In the genomic region with DNA sequence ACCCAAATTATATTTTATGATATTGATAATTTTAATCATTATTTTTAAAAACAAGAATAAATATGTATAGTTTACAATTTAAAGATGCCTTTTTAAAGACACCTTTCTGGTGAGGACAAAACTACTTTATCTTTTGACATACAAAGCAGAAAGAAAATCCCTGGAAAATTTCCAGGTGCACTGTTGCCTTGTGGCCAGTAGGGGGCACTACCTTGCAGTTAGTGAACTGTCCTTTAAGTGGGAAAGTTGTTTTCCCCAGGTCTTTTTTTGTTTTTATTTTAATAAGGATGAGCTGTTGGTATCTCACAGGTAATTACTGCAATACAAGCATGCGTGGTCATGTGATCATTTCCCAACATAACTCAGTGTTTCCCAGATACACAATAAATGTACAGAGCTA, we compare ENCODE assay signal across 13 mouse cellular contexts. TPM values are rescaled to one million over a fixed set of nuclear protein-coding genes. Genes with fewer than 3 reads are reported as not detected.
A peak's percentile ranks its signal among the peaks of the same experiment; 100 is the strongest.
DNase-seq lines count a peak whose midpoint lies in the region.
"Had no signal": no experiment of that assay in that cellular context is flagged by ENCODE, and none has a peak within 500 bp of the region (broad histone marks: within the 10 kb centered on the region; RNA-seq: fewer than 3 reads in every experiment).

No protein-coding gene starts in this region.

- H3K27ac ChIP-seq in limb, embryonic 10.5 days, result no peak overlapping the region
- H3K27ac ChIP-seq: limb, embryonic 12.5 days had no signal

- H3K4me3 ChIP-seq in limb, embryonic 10.5 days, result no peak overlapping the region
- H3K4me3 ChIP-seq: limb, embryonic 12.5 days; megakaryocyte, embryonic 14.5 days had no signal

- H3K36me3 ChIP-seq in limb, embryonic 10.5 days, result no peaks in the 10 kb centered on the region

- H3K9me3 ChIP-seq in limb, embryonic 10.5 days (replicated peaks), result no peaks in the 10 kb centered on the region

- DNase-seq in embryo, embryonic 10.5 days (ENCODE audit: low spot score), result peak; percentile 33
- no peak for DNase-seq in embryo, embryonic 9.5 days (ENCODE audit: extremely low spot score)
- DNase-seq in kidney, adult 9 months, result peak; percentile 60
- DNase-seq in kidney, adult 18-20 months, result no peak
- DNase-seq in 416B (ENCODE audit: low read depth), result peak; percentile 13
- peak; percentile 40 for DNase-seq in ZHBTc4 (ENCODE audit: low read depth, low spot score)
- DNase-seq in limb, embryonic 10.5 days (ENCODE audit: low spot score), result no peak
- DNase-seq in ovary, postnatal 36 days (ENCODE audit: low spot score), result no peak
- DNase-seq: cerebellum, postnatal 36 days; kidney, postnatal 25 days; right cerebral cortex, postnatal 14 days had no signal

- peaks cover 4% of the 10 kb centered on the region; the same call in 1 of the 2 replicates for H3K4me1 ChIP-seq in limb, embryonic 10.5 days
- H3K4me1 ChIP-seq: limb, embryonic 12.5 days had no signal

- WGBS in limb, embryonic 10.5 days, result 95% methylated on average over 1 of the region's 1 CpGs

- H3K27me3 ChIP-seq in limb, embryonic 10.5 days (ENCODE audit: low read depth, poor library complexity, severe bottlenecking), result no peaks in the 10 kb centered on the region
- H3K27me3 ChIP-seq: limb, embryonic 12.5 days had no signal

RNA-seq across cellular contexts. Expression of gene Rfxap, which starts 11.8 kb away (rescaled TPM):
- polyA plus RNA-seq in limb, embryonic 10.5 days (2016; fragmentation: Nextera tagmentation; extraction: Ambion mirVana), result 35.0 and 35.4 TPM in 2 replicates

RNA-seq across cellular contexts. Expression of gene Smad9, which starts 40.4 kb away (rescaled TPM):
- 0.23 and 0.26 TPM in 2 replicates for polyA plus RNA-seq in limb, embryonic 10.5 days (2016; fragmentation: Nextera tagmentation; extraction: Ambion mirVana)

Comparison
In these comparisons a context has a peak if more than half of its experiments do, and no peak if none do; other contexts are left out.
1. DNase-seq: peak in embryo, embryonic 10.5 days (single experiment), kidney, adult 9 months (single experiment), 416B (single experiment) and ZHBTc4 (single experiment); none in embryo, embryonic 9.5 days (single experiment), kidney, adult 18-20 months (single experiment), limb, embryonic 10.5 days (single experiment) and ovary, postnatal 36 days (single experiment).